Mouse (Mus musculus) adrenal gland, adult 2 months (tissue): ENCODE results near the gene Lsm14a. TPM values are rescaled to one million over a fixed set of nuclear protein-coding genes. Genes with fewer than 3 reads are reported as not detected.
"Not testable (repeated sequence)": the region's sequence is repeated elsewhere in the genome, so short reads cannot be mapped to it uniquely, and the experiment has no call there.

ENCODE experiments used
- DNase-seq: peaks from one replicate; pipeline ENCODE4 v3.0.0; 2021
- polyA plus RNA-seq: library from polyadenylated mRNA; depleted of rRNA; stranded (reverse); fragments of >200 nt; gene quantifications from 2 replicates; pipeline ENCODE4 v1.2.3, GENCODE M21; 2012
- total RNA-seq, 2 experiments: library from RNA; stranded (reverse); gene quantifications; 2 replicates each; pipeline ENCODE4 v1.2.3; 2021

Gene Lsm14a
- total and polyA plus RNA-seq, 3 experiments, result 23.5 to 134 (median 104) TPM

- no peak for DNase-seq
Observed at GRCm38 (mm10) chr7:34373906-34374305, 19.2 kb downstream of the Lsm14a start.

DNA sequence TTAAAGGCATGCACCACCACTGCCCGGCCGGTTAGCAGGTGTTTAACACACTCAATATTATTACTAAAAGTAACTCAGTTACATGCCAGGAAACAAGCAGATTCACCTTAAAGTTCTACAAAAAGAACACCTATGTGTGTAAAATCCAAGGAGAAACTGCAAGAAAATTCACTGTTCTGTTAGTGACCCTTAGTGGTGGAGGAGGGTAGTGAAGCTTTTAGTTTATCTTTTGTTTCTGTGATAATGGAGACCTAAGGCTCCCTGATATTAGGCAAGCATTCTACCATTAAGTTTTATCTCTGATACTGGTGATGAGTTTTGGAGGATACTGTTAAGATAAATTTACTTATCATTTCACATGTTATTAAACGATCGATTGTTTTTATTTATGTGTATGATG lies 37.5 kb downstream of the Lsm14a start:
- DNase-seq, result no peak

GRCm38 (mm10) chr7:34351997-34352396 lies 41.1 kb downstream of the Lsm14a start:
- DNase-seq, result no peak

DNA sequence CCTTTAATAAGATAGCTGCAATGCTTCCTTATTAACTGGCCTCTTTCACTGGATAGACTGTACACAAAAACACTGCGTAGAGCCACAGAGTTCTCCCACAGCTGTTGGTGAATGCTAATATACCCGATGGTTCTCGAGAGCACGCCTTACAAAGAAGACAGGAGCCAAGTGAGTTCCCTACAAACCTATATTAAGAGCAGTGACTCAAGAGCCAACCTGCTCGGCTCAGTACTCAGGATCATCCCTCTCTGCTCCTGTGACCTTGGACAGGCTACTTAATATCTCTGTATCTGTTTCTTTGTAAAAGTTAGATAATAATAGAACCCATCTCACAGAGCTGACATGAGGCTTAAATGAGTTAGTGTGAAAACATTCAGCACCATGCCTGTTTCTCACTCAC lies 42.9 kb downstream of the Lsm14a start:
- no peak for DNase-seq

- no peak for DNase-seq
Observed at GRCm38 (mm10) chr7:34348011-34348410, 45.1 kb downstream of the Lsm14a start.

GRCm38 (mm10) chr7:34347041-34347440 lies 46.1 kb downstream of the Lsm14a start:
- DNase-seq, result no peak

- no peak for DNase-seq
Observed at GRCm38 (mm10) chr7:34346505-34346904, 46.6 kb downstream of the Lsm14a start.

DNA sequence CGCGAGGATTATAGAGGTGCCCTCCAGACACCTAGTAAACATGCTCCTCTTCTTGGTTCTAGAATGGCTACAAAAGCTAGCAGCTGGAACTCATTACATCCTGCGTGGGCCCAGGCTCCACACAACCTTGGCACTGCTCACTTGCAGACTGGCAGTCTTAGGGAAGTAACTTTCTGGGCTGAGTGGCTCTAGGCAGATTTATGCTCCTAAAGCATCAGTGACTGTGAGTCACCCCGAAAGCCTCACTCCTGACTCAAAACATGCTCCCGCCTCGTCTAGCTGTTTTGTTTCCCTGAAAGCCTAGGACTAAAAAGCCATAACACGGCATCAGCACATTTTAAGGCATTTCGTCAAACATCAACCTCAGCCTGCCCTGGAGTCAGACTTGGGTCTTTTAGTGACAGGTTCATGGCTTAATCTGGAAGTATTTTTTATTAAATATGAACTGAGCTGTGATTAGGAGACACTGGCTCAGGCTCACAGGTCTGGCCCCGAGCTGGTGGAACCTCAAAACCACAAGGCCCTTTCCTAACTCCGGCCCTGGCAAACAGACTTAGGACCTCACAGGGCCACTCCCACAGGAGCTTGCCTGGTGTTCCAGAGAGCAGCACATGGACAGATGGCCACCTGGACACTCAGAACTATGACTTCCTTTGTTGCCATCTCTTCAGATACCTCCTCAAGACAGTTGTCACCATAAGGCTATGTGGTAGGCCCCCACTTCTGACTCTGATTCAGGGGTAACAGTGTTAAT lies 50.9 kb downstream of the Lsm14a start:
- peak; percentile 82 for DNase-seq

DNA sequence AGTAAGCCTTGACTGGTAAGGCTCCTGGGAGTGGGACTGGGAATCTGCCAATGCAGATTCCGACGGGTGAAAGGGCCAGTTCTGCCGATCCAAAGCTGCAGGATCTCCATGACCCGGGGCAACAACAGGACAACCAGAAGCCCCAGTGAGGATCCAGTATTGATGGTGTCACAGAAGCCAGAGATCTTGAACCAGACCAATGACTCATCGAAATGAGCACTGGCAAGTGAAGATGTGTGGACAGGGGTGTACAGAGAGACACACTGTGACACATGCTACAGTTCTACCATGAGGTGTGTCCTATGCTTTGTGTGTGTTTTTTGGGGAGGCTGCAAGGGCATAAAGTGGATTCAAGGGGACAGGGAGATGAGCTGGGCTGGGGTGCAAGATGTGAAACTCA lies 52.3 kb downstream of the Lsm14a start:
- peak; percentile 15 for DNase-seq

DNA sequence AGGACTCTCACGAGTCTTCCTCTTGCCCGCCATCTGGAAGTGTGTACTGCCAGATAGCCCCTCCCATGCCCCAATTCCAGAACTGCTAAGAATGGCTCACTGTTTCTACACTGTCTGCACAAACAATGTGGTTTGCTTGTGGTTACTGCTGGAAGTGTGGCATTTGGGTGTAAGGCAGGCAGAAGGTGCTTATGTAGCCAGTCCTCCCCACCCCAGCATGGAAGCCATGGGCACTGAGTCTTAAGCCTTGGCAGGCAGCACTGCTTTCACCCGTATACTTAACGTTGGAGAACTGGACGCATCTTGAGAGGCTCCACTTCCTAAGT lies 54.0 kb downstream of the Lsm14a start:
- DNase-seq, result no peak

DNA sequence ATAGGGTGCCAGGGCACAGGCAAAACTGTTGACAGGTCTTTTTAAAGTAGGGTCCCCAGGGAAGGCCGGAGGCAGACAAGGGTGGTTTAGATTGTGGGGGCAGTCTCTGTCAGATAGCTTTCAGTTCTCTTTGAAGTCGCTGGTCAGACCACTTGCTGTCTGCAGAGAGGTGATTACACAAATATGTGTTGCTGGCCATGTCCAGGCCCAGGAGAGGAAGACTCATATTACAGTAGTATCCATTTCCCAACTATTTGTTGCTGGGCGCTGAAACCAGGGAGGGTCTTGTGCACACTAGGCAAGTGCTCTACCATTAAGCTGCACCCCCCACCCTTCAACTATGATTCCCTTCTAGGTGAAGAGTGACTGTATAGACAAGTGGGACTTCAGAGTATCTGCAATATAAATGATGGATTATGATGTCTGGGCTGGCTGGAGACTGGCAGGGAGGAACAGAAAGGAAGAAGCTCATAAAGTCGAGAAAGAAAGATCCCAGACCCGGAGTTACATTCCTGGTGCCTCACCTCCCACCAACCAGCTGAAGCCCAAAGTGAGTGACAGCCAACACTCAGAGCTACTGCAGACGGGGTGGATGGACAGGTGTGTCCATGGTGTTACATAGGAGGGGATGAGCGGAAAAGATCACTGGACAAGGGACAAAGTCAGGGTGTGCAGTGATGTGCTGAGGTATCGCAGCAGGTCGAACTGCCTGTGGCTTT lies 54.5 kb downstream of the Lsm14a start:
- DNase-seq, result no peak

DNA sequence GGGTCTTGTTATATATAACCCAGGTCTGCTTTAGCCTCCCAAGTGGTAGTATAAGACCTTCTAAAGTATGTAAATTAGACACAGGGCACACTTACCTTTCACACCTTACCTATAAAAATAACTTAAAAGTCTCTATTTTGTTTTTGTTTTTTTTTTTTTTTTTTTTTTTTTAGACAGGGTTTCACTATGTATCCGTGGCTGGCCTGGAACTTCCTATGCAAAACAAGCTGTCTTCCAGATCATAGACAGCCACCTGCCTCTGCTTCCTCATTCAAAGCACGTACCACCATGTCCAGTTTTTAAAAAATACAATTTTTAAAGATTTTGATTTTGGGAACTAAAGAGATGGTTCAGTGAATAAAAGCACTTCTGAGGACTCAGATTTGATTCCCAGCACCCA lies 55.8 kb downstream of the Lsm14a start:
- no peak for DNase-seq

DNA sequence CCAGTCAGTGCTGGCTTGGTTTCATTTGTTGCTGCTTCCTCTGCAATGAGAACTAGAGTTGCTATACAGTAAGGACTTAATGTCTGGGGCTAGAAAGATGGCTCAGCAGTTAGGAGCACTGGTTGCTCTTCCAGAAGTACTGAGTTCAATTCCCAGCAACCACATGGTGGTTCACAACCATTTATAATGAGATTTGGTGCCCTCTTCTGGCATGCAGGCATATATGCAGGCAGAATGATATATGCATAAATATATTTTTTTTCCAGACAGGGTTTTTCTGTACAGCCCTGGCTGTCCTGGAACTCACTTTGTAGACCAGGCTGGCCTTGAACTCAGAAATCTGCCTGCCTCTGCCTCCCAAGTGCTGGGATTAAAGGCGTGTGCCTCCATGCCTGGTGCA lies 56.6 kb downstream of the Lsm14a start:
- DNase-seq, result not testable (repeated sequence)

GRCm38 (mm10) chr7:34327493-34327892 lies 65.6 kb downstream of the Lsm14a start:
- DNase-seq, result peak; percentile 36

DNA sequence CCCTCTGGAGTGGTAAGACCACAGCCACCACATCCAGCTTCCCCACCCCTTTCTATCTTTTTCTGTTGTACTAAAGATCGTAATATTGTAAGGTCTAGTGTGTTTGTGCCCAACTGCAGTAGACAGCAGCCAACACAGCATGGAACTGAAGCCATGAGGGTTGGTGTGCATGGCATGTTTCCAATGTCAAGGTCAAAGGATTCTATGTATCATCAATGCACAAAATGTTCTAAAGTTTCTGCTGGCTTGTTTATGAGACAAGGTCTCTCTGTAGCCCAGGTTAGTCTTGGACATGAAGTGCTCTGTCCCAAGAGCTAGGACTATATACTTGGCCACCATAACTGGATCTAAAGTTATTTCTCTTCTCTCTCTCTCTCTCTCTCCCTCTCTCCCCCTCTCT lies 68.3 kb downstream of the Lsm14a start:
- DNase-seq, result no peak

DNA sequence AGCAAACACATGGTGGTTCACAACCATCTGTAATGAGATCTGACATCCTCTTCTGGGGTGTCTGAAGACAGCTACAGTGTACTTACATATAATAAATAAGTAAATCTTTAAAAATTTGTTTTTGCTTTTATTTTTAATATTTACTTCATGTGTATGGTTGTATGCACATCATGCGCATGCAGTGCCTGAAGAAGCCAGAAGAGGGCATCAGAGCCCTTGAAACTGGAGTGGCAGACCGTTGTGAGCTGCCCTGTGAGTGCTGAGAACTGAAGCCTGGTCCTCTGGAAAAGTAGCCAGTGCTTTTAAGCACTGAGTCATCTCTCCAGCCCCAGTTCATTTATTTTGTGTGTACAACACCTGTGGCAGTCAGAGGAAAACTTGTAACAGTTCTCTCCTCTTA lies 69.1 kb downstream of the Lsm14a start:
- no peak for DNase-seq

DNA sequence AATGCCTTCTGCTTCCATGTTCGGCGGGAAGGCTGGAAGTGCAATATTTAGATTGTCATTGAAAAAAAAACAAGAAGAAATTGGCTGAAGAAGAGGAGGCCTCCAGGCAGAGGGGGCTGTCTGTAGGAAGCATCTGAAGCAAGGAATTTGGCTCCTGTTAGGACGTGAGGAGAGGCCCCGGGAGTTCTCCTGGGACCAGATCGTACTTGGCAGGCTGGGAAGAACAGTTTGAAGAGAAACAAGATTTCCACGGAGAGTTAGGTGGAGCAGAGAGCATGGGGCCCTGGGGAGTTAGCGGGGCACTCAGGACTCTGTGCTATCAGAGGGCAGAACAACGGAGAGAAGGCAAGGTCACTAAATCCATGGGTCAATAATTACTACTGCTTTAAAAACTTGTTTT lies 69.8 kb downstream of the Lsm14a start:
- peak; percentile 38 for DNase-seq

- no peak for DNase-seq
Observed at GRCm38 (mm10) chr7:34321958-34322357, 71.2 kb downstream of the Lsm14a start.

DNA sequence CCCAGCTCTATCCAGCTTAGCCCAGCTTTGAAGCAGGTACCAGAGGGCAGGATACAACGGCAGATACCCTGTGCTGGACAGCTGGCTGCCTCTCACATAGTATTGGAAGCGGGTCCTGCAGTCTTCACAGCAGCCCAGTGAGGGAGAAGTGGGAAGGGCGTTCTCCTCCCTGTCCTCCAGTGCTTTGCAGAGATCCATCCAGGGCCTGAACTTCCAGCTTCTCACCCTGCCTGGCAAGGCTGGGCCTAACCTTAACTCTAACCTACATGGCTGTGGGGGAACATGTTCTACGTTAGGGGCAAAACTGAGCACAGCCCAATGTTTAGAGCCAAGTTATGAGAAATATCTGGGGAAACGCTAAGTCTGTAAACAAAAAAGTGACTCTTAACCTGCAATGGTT lies 72.0 kb downstream of the Lsm14a start:
- no peak for DNase-seq

DNA sequence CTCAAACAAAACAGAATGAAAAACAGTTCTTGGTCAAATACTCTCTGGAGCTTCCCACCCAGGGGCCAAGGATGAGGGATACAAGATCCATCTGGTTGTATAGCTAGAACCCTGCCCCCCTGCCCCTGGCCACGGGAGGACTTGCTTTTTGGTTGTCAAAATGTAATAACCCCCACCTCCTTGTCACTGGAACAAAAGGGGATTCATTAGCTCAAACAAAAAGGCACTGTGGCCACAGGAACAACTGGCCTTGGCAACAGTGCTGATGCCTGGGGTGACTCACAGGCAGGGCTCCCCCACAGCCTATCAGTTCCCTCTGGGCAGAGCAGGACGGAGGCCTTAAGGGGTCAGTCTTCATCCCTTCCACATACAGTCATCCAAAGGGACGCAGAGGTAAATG lies 73.2 kb downstream of the Lsm14a start:
- peak; percentile 78 for DNase-seq

- DNase-seq, result no peak
Observed at GRCm38 (mm10) chr7:34319123-34319522, 74.0 kb downstream of the Lsm14a start.

GRCm38 (mm10) chr7:34317901-34318476 lies 75.1 kb downstream of the Lsm14a start:
- DNase-seq, result peak; percentile 72

- peak; percentile 93 for DNase-seq
Observed at GRCm38 (mm10) chr7:34313443-34313875, 79.7 kb downstream of the Lsm14a start, which contains the start of gene 4931406P16Rik. 4931406P16Rik (minus strand) TSS chr7:34313551.
